In the genomic region with DNA sequence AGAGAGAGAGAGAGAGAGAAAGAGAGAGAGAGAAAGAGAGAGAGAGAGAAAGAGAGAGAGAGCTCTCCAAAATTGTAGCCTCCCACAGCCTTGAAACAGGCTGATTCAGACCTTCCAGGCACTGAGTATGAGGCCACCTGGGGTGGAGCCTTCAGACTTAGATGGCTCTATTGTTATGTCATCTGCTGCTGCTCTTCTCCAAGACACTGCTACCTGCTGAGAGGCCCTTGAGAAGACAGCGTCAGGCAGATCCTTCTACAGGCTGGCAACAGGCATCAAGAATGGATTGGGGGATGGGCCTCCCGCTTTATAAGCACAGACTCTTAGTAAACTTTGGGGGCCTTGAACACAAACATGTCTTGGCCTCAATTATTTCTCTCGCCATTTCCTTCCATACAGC, we compare ENCODE assay signal across 12 mouse cellular contexts.
"Had no signal": no experiment of that assay in that cellular context is flagged by ENCODE, and none has a peak within 500 bp of the region (broad histone marks: within the 10 kb centered on the region; RNA-seq: fewer than 3 reads in every experiment).

No protein-coding gene starts in this region.

- H3K4me1 ChIP-seq: limb, embryonic 12.5 days; liver, embryonic 13.5 days; lung, embryonic 15.5 days; midbrain, embryonic 12.5 days; neural tube, embryonic 13.5 days had no signal

- H3K36me3 ChIP-seq: limb, embryonic 12.5 days; liver, embryonic 13.5 days; lung, embryonic 15.5 days; midbrain, embryonic 12.5 days; neural tube, embryonic 13.5 days had no signal

- H3K27ac ChIP-seq: kidney, postnatal 0 days; limb, embryonic 12.5 days; liver, embryonic 13.5 days; lung, embryonic 15.5 days; midbrain, embryonic 12.5 days; neural tube, embryonic 13.5 days; stomach, postnatal 0 days had no signal

- H3K9ac ChIP-seq: limb, embryonic 12.5 days; liver, embryonic 13.5 days; liver, postnatal 0 days; lung, embryonic 15.5 days; midbrain, embryonic 12.5 days; neural tube, embryonic 13.5 days had no signal

- DNase-seq: kidney, postnatal 36 days; liver; liver, embryonic 13.5 days; liver, postnatal 0 days; lung, postnatal 14 days; thymus, postnatal 4 days had no signal

- H3K4me3 ChIP-seq: limb, embryonic 12.5 days; liver, embryonic 13.5 days; lung, embryonic 15.5 days; midbrain, embryonic 12.5 days; neural tube, embryonic 13.5 days had no signal

- H3K27me3 ChIP-seq: limb, embryonic 12.5 days; liver, embryonic 13.5 days; lung, embryonic 15.5 days; midbrain, embryonic 12.5 days; neural tube, embryonic 13.5 days had no signal

- H3K9me3 ChIP-seq: limb, embryonic 12.5 days; liver, embryonic 13.5 days; lung, embryonic 15.5 days; midbrain, embryonic 12.5 days; neural tube, embryonic 13.5 days had no signal
